ENCODE assay signal across 18 mouse cellular contexts in the genomic region with DNA sequence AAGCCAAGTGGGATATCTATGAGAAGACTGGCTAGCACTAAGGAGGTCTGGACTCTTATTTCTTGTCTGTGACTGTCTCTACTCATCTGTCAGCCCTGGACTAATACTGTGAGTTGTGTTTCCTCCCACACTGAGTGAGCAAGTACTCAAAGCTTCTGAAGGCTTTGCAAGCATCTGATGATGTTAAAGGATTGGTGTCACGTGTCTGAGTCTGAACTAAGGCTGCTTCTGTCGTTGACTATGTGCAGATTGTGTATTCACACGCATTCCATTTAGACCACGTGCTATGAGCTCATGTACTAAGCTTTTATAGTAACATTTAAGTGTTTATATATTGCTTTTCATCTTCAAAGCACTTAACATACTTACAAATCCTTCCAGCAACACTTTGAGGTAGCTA.
DNase-seq lines count a peak whose midpoint lies in the region; ATAC-seq lines count a peak whose summit lies in the region.
"Had no signal": no experiment of that assay in that cellular context is flagged by ENCODE, and none has a peak within 500 bp of the region (broad histone marks: within the 10 kb centered on the region; RNA-seq: fewer than 3 reads in every experiment).

No protein-coding gene starts in this region.

- H3K9me3 ChIP-seq in heart, embryonic 10.5 days = no peaks in the 10 kb centered on the region
- no peaks in the 10 kb centered on the region for H3K9me3 ChIP-seq in lung, embryonic 15.5 days
- no peaks in the 10 kb centered on the region for H3K9me3 ChIP-seq in limb, embryonic 12.5 days
- H3K9me3 ChIP-seq: heart, embryonic 12.5 days; liver, embryonic 15.5 days; neural tube, embryonic 13.5 days had no signal

- H3K36me3 ChIP-seq in heart, embryonic 10.5 days = no peaks in the 10 kb centered on the region
- no peaks in the 10 kb centered on the region for H3K36me3 ChIP-seq in lung, embryonic 15.5 days
- H3K36me3 ChIP-seq in limb, embryonic 12.5 days = no peaks in the 10 kb centered on the region
- H3K36me3 ChIP-seq: heart, embryonic 12.5 days; liver, embryonic 15.5 days; neural tube, embryonic 13.5 days had no signal

- no peak overlapping the region for H3K27ac ChIP-seq in heart, embryonic 10.5 days
- no peak overlapping the region for H3K27ac ChIP-seq in lung, embryonic 15.5 days
- H3K27ac ChIP-seq in limb, embryonic 12.5 days = no peak overlapping the region
- H3K27ac ChIP-seq: liver, embryonic 15.5 days; neural tube, embryonic 13.5 days had no signal

- no peak overlapping the region for H3K4me2 ChIP-seq in lung, embryonic 15.5 days
- no peak overlapping the region for H3K4me2 ChIP-seq in limb, embryonic 12.5 days
- H3K4me2 ChIP-seq: heart, embryonic 12.5 days; liver, embryonic 15.5 days; neural tube, embryonic 13.5 days had no signal

- peak; percentile 41 for DNase-seq in heart, adult 11 months
- no peak for DNase-seq in heart, embryonic 10.5 days (ENCODE audit: low spot score)
- no peak for DNase-seq in lung, postnatal 4 days
- DNase-seq in naive thymus-derived CD4-positive, alpha-beta T cell, adult 2 months (ENCODE audit: low read depth) = peak; percentile 31
- DNase-seq in neural tube, embryonic 10.5 days (ENCODE audit: extremely low spot score, low spot score) = no peak
- no peak for DNase-seq in layer of hippocampus, adult 9-10 months (ENCODE audit: low spot score)
- DNase-seq: adrenal gland, postnatal 14 days; cerebellum, postnatal 36 days; forebrain, postnatal 0 days; gastrocnemius, postnatal 10 days; kidney, adult 2 months; midbrain, embryonic 14.5 days had no signal

- H3K27me3 ChIP-seq in heart, embryonic 10.5 days (ENCODE audit: insufficient read depth, poor library complexity, severe bottlenecking) = peaks cover 15% of the 10 kb centered on the region
- H3K27me3 ChIP-seq in lung, embryonic 15.5 days = no peaks in the 10 kb centered on the region
- H3K27me3 ChIP-seq in limb, embryonic 12.5 days = no peaks in the 10 kb centered on the region
- H3K27me3 ChIP-seq: neural tube, embryonic 13.5 days had no signal

- H3K4me3 ChIP-seq in heart, embryonic 10.5 days = no peak overlapping the region
- no peak overlapping the region for H3K4me3 ChIP-seq in lung, embryonic 15.5 days
- H3K4me3 ChIP-seq in limb, embryonic 12.5 days (replicated peaks) = no peak overlapping the region
- H3K4me3 ChIP-seq: erythroblast, embryonic 14.5 days; heart, embryonic 12.5 days; liver, embryonic 15.5 days; neural tube, embryonic 13.5 days had no signal

- H3K4me1 ChIP-seq in heart, embryonic 10.5 days = 0 out of 2 replicates have a peak, but pooled peaks cover under 1% of the 10 kb centered on the region
- peaks cover 17% of the 10 kb centered on the region; the same call in 1 of the 2 replicates for H3K4me1 ChIP-seq in lung, embryonic 15.5 days
- H3K4me1 ChIP-seq in limb, embryonic 12.5 days (replicated peaks) = peaks cover 21% of the 10 kb centered on the region
- H3K4me1 ChIP-seq: neural tube, embryonic 13.5 days had no signal

- ATAC-seq in lung, embryonic 15.5 days (ENCODE audit: borderline replicate concordance, extremely low read depth, low FRiP score, low TSS enrichment) = peak; percentile 90
- peak; percentile 68; the same call in 1 of the 2 replicates for ATAC-seq in limb, embryonic 12.5 days (ENCODE audit: insufficient number of reproducible peaks, insufficient read depth, low FRiP score, low TSS enrichment, low read depth)
- ATAC-seq: forebrain, postnatal 0 days had no signal

- 63% methylated on average over 4 of the region's 4 CpGs for WGBS in heart, embryonic 10.5 days
- WGBS in lung, embryonic 15.5 days = 15% methylated on average over 4 of the region's 4 CpGs
- 40% methylated on average over 4 of the region's 4 CpGs for WGBS in limb, embryonic 12.5 days

- no peak overlapping the region for H3K9ac ChIP-seq in lung, embryonic 15.5 days
- H3K9ac ChIP-seq in limb, embryonic 12.5 days (replicated peaks) = no peak overlapping the region
- H3K9ac ChIP-seq: forebrain, postnatal 0 days; heart, embryonic 12.5 days; liver, embryonic 15.5 days; neural tube, embryonic 13.5 days had no signal

Comparison
In these comparisons a context has a peak if more than half of its experiments do, and no peak if none do; other contexts are left out.
1. DNase-seq: peak in heart, adult 11 months (single experiment) and naive thymus-derived CD4-positive, alpha-beta T cell, adult 2 months (single experiment); none in heart, embryonic 10.5 days (single experiment), lung, postnatal 4 days (0 of 2), neural tube, embryonic 10.5 days (single experiment) and layer of hippocampus, adult 9-10 months (single experiment).